Mouse (Mus musculus) hindbrain, embryonic 16.5 days (tissue): ENCODE measurements around the gene Iqcf6. TPM values are rescaled to one million over a fixed set of nuclear protein-coding genes. Genes with fewer than 3 reads are reported as not detected.
"Not testable (repeated sequence)": the region's sequence is repeated elsewhere in the genome, so short reads cannot be mapped to it uniquely, and the experiment has no call there.

ENCODE experiments used
- ATAC-seq: fragments of 200-750 bp; cut with Nextera tagmentation; 2 replicates; pipeline ENCODE4 v1.8.0; 2017; ENCODE audit warnings: moderate TSS enrichment, moderate library complexity
- H3K27ac ChIP-seq: fragments of 300-500 bp; sonication (generic); 2 replicates; pipeline ENCODE4 v1.5.1; 2014; ENCODE audit warnings: low read depth, mild to moderate bottlenecking, control low read depth, low read length, moderate library complexity
- H3K27me3 ChIP-seq: fragments of 300-500 bp; sonication (generic); replicated peaks from 2 replicates; pipeline ENCODE4 v1.6.1; 2014; ENCODE audit warnings: low read length; ENCODE audit not compliant: control insufficient read depth, insufficient read depth
- H3K36me3 ChIP-seq: fragments of 300-500 bp; sonication (generic); 2 replicates; pipeline ENCODE4 v1.6.1; 2014; ENCODE audit warnings: mild to moderate bottlenecking, low read length, moderate library complexity, mixed read lengths; ENCODE audit not compliant: control insufficient read depth, insufficient read depth
- H3K4me1 ChIP-seq: fragments of 300-500 bp; sonication (generic); 2 replicates; pipeline ENCODE4 v1.6.1; 2014; ENCODE audit warnings: low read depth, low read length; ENCODE audit not compliant: control insufficient read depth, insufficient read depth
- H3K4me2 ChIP-seq: fragments of 300-500 bp; sonication (generic); 2 replicates; pipeline ENCODE4 v1.6.1; 2014; ENCODE audit warnings: mild to moderate bottlenecking, low read length, control low read depth, moderate library complexity
- H3K4me3 ChIP-seq: fragments of 300-500 bp; sonication (generic); 2 replicates; pipeline ENCODE4 v1.5.1; 2014; ENCODE audit warnings: mild to moderate bottlenecking, low read length, control low read depth, moderate library complexity
- H3K9ac ChIP-seq: fragments of 300-500 bp; sonication (generic); 2 replicates; pipeline ENCODE4 v1.6.1; 2014; ENCODE audit warnings: low read depth, mild to moderate bottlenecking, control low read depth, low read length, moderate library complexity
- H3K9me3 ChIP-seq: fragments of 300-500 bp; sonication (generic); 2 replicates; pipeline ENCODE4 v1.6.1; 2014; ENCODE audit warnings: mild to moderate bottlenecking, low read length, moderate library complexity; ENCODE audit not compliant: control insufficient read depth
- WGBS: fragments of 180-500 bp; shearing (Covaris S2); extraction: QIAGEN DNeasy Blood & Tissue Kit; methylation state at CpG from one replicate; pipeline ENCODE4 v1.1.7; 2014; 5-methylcytosine and 5-hydroxymethylcytosine counted together
- polyA plus RNA-seq: library from polyadenylated mRNA; unstranded; fragments of >200 nt; fragmentation: Nextera tagmentation; extraction: Ambion mirVana; gene quantifications from 2 replicates; pipeline ENCODE4 v1.2.1, GENCODE M21; 2015

Iqcf6 gene
- not detected in 2 replicates for polyA plus RNA-seq

DNA sequence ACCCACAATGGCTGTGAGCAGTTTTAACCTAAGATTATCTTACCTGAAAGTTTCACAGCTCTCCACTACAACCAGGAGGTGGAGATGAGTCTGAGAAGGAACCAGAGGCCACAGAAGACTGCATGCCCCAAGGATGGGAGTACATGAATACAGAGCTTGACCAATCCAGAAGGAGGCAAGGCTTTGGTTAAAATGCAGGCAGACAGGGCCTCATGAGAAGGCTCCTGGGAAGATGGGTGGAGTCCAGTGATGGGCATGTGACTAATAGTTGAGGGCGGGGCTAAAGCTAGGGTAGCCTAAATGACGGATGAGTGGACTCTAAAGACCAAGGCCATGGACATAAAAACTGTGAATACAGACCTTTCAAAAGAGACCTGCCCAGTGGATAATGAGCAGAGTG is at the start of gene Iqcf6:
TSS of gene Iqcf6 (plus strand) at position 301 of the 400 bp plus-strand sequence.
- H3K4me3 ChIP-seq, result no peak within 1 kb of the TSS
- H3K9ac ChIP-seq, result no peak within 1 kb of the TSS
- no peaks in the 10 kb centered on the region for H3K9me3 ChIP-seq
- no peak within 1 kb of the TSS for H3K4me2 ChIP-seq
- no peak within 1 kb of the TSS for H3K27ac ChIP-seq
- H3K27me3 ChIP-seq, result no peaks in the 10 kb centered on the region
- H3K36me3 ChIP-seq, result no peaks in the 10 kb centered on the region
- 78% methylated on average over 2 of the region's 2 CpGs for WGBS
- no peaks in the 10 kb centered on the region for H3K4me1 ChIP-seq
- no peak for ATAC-seq

DNA sequence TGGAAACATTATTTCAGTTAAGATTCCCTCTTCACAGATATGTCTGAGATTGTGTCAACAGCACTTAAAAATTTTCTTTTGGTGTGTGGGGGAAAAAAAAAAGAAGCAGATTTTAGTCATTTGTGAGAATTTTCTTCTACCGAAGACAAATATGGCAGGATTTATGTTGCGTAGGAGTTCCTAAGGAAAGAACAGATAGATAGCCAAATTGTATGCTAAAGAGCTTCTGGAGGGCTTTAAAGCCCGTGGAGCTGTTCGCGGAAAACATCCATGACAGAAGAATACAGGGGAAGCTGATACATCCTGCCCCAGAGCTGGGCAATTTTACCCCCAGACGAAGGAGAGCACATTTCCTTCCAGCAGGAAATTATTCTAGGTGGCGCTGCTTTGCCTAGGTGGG is 46.4 kb upstream of the Iqcf6 start:
- Histone ChIP-seq H3K9me3 (no peaks in the 10 kb centered on the region), H3K27me3 (no peaks in the 10 kb centered on the region), H3K27ac (no peak overlapping the region), H3K4me3 (no peak overlapping the region), H3K4me2 (no peak overlapping the region), H3K36me3 (no peaks in the 10 kb centered on the region), H3K9ac (no peak overlapping the region), H3K4me1 (no peaks in the 10 kb centered on the region)
- ATAC-seq, result no peak
- WGBS, result 84% methylated on average over 7 of the region's 7 CpGs

DNA sequence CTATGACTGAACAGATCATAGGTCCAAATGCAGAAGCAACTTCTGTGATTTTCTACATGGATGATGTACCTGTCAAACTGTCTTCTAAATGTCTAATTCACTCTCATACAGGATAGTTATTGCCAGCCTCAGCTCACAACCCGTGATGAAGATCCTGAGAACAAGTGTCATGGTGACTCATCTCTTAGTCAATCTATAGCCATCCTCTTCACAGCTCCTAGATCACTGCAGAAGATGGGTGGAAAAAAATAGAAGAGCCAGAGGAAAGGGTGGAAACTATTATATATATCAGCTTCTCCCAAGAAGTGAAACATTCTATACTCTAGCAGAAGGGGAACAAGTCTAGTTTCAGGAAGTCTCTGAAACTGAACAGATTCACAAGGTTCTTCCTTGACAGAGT is 43.8 kb upstream of the Iqcf6 start:
- Histone ChIP-seq H3K27me3 (no peaks in the 10 kb centered on the region), H3K4me3 (no peak overlapping the region), H3K4me2 (no peak overlapping the region), H3K9me3 (no peaks in the 10 kb centered on the region), H3K9ac (no peak overlapping the region), H3K4me1 (no peaks in the 10 kb centered on the region), H3K36me3 (no peaks in the 10 kb centered on the region), H3K27ac (no peak overlapping the region)
- WGBS, result 74% methylated on average over 1 of the region's 1 CpGs
- no peak for ATAC-seq

DNA sequence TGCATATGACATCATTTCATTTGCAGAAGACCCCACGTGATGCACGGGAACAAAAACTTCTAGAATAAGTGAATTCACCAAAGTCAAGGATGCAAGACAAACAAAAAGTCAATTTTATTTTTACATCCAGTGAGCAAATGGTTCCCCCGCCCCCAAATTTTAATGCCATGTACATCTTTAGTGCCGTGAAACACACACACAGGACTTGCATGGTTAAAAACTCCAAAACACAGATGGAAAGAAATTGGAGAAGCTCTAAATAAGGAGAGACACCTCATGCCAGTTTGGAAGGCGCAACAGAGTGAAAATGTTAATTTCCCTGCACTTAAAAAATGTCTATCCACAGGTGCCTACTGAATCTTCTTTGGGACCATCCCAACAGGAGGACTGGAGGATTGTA is 34.2 kb upstream of the Iqcf6 start:
- H3K4me1 ChIP-seq, result no peaks in the 10 kb centered on the region
- no peak overlapping the region for H3K27ac ChIP-seq
- WGBS, result 92% methylated on average over 5 of the region's 5 CpGs
- no peak overlapping the region for H3K4me2 ChIP-seq
- H3K4me3 ChIP-seq, result no peak overlapping the region
- ATAC-seq, result no peak
- no peaks in the 10 kb centered on the region for H3K36me3 ChIP-seq
- no peaks in the 10 kb centered on the region for H3K9me3 ChIP-seq
- no peak overlapping the region for H3K9ac ChIP-seq
- H3K27me3 ChIP-seq, result no peaks in the 10 kb centered on the region

DNA sequence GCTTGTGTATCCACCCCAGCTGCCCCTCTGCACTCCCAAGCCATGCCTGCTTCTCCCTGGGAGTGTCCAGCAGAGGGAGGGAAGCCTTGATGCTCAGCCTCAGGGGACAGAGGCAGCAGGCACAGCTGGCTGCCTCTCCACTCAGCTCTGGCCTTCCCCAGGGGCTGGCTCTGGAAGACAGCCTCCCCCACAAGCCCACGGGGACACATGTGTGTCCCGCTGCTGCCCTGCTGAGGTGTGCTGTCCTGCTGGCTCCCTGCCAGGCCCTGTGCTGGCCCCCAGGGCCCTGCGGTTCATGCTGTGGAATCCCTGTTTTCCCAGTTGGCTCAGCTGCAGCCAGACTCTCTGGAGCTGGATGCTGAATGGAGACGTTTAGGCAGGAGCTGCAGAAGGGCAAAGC is 31.0 kb upstream of the Iqcf6 start:
- H3K4me2 ChIP-seq, ATAC-seq, H3K4me1 ChIP-seq, H3K9ac ChIP-seq, H3K9me3 ChIP-seq, H3K36me3 ChIP-seq, H3K4me3 ChIP-seq, H3K27ac ChIP-seq, H3K27me3 ChIP-seq: not testable (repeated sequence)
- 23% methylated on average over 4 of the region's 4 CpGs for WGBS

DNA sequence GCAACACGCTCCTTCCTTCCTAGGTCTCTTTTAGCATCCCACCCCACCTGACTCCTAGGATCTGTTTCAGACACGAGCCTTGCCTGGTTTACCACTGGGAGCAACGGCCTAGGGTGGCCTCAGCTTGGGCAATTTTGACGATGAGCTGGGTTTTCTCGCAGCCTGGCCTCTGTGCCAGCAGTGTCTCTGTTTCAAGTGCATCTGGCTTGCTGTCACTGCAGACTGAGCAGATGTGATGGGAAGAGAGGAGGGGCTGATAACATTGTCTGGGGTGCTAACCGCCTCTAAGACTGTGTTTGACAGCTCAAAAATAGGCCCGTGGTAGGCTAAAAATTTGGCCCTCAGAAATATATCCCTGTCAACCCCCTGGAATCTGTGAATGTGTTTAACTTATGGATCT is 30.5 kb upstream of the Iqcf6 start:
- 66% methylated on average over 7 of the region's 7 CpGs for WGBS
- no peaks in the 10 kb centered on the region for H3K9me3 ChIP-seq
- no peak for ATAC-seq
- H3K36me3 ChIP-seq, result no peaks in the 10 kb centered on the region
- no peaks in the 10 kb centered on the region for H3K27me3 ChIP-seq
- H3K4me2 ChIP-seq, result no peak overlapping the region
- H3K4me1 ChIP-seq, result no peaks in the 10 kb centered on the region
- 0 out of 2 replicates have a peak overlapping the region, but pooled peaks have one; percentile 39 for H3K27ac ChIP-seq
- no peak overlapping the region for H3K9ac ChIP-seq
- H3K4me3 ChIP-seq, result no peak overlapping the region

DNA sequence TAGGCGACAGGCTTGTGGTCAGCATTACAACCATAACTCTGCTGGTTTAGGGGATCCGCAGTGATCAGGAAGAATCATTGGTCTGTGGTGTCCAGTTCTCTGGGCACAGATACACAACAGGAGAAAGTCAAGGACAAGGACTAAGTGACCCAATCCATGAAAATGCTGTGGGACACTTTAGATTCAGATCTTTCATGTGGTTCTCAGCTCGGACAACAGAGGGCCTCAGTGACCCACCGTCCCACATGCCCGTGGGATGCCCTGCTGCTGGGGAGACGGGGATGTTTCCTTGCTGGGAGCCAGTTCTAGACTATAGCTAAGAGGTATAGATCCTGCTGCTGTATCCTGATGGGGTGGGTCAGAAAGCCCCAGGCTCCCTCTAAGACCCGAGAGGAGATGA is 27.9 kb upstream of the Iqcf6 start:
- Histone ChIP-seq H3K9me3 (no peaks in the 10 kb centered on the region), H3K4me1 (no peaks in the 10 kb centered on the region), H3K4me2 (no peak overlapping the region), H3K4me3 (no peak overlapping the region), H3K9ac (no peak overlapping the region), H3K36me3 (no peaks in the 10 kb centered on the region), H3K27ac (no peak overlapping the region), H3K27me3 (no peaks in the 10 kb centered on the region)
- WGBS, result 40% methylated on average over 7 of the region's 7 CpGs
- ATAC-seq, result no peak

DNA sequence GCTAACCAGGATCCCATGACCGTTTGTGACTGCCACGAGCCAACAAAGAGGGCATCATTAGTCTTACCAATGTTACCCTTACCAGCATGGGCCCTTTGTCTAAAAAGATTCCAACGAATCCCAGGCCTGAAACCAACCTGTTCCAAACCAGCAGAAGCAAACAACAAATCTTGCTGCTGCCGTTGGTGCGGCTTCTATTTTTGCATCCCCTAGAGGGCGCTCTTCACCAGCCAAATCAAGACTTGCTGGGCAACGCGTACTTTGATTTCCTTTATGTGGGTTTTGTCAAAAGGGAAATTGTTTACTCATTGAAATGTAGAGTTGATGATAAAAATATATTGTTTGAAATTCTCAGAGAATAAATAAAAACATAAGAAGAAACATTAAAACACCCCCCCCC is 25.8 kb upstream of the Iqcf6 start:
- no peaks in the 10 kb centered on the region for H3K4me1 ChIP-seq
- no peaks in the 10 kb centered on the region for H3K36me3 ChIP-seq
- H3K27ac ChIP-seq, result no peak overlapping the region
- H3K27me3 ChIP-seq, result no peaks in the 10 kb centered on the region
- WGBS, result 25% methylated on average over 8 of the region's 8 CpGs
- ATAC-seq, result no peak
- no peaks in the 10 kb centered on the region for H3K9me3 ChIP-seq
- no peak overlapping the region for H3K4me2 ChIP-seq
- no peak overlapping the region for H3K9ac ChIP-seq
- H3K4me3 ChIP-seq, result no peak overlapping the region

DNA sequence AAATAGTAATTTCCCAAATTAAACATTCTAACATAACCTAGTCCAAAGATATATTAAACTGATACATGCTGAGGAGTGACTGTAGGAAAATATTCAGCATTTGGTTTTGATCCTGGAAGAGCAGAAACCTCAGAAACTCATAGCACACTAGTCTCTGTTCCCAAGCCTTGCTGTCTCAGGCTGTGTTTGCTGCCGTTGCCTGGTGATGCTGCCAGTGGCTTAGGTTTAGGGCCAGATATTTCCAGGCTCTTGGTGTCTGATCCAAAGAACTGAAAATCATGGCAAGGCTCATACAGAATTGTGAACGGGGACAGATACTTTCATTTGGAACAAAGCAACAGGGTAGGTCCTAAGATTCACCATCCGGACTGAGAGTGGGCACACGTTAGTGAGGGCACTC is 15.7 kb upstream of the Iqcf6 start:
- Histone ChIP-seq H3K36me3 (no peaks in the 10 kb centered on the region), H3K4me2 (no peak overlapping the region), H3K4me3 (no peak overlapping the region), H3K9me3 (no peaks in the 10 kb centered on the region), H3K27me3 (no peaks in the 10 kb centered on the region), H3K9ac (no peak overlapping the region), H3K27ac (no peak overlapping the region), H3K4me1 (no peaks in the 10 kb centered on the region)
- ATAC-seq, result no peak
- 81% methylated on average over 4 of the region's 4 CpGs for WGBS

DNA sequence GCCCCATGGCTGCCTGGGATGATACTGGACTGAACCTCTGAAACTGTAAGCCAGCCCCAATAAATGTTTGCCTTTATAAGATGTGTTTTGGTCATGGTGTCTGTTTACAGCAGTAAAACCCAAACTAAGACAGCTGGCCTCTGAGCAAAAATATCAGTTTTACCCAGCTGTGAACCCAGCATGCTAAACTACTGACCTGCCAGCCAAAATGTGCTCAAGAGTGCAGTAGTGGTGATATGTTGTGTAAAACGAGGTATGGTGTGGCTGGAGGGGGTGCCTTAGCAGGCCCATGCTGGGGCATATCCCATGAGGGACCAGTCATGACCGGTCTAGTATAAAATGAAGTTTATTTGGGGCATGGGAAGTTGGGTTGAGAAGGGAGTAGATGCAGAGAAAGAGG is 12.4 kb upstream of the Iqcf6 start:
- H3K4me2 ChIP-seq, result no peak overlapping the region
- WGBS, result 65% methylated on average over 2 of the region's 2 CpGs
- no peak overlapping the region for H3K4me3 ChIP-seq
- no peak for ATAC-seq
- no peaks in the 10 kb centered on the region for H3K36me3 ChIP-seq
- no peaks in the 10 kb centered on the region for H3K9me3 ChIP-seq
- H3K9ac ChIP-seq, result no peak overlapping the region
- H3K27me3 ChIP-seq, result no peaks in the 10 kb centered on the region
- no peaks in the 10 kb centered on the region for H3K4me1 ChIP-seq
- no peak overlapping the region for H3K27ac ChIP-seq
